Mouse (Mus musculus) neural tube, embryonic 10.5 days (tissue): ENCODE results near the gene Tbc1d10c.
A peak's percentile ranks its signal among the peaks of the same experiment; 100 is the strongest.

Source experiments
- DNase-seq: peaks from one replicate; pipeline ENCODE4 v3.0.0-alpha.2; 2017; ENCODE audit warnings: low spot score; ENCODE audit errors: extremely low spot score

Tbc1d10c gene

DNA sequence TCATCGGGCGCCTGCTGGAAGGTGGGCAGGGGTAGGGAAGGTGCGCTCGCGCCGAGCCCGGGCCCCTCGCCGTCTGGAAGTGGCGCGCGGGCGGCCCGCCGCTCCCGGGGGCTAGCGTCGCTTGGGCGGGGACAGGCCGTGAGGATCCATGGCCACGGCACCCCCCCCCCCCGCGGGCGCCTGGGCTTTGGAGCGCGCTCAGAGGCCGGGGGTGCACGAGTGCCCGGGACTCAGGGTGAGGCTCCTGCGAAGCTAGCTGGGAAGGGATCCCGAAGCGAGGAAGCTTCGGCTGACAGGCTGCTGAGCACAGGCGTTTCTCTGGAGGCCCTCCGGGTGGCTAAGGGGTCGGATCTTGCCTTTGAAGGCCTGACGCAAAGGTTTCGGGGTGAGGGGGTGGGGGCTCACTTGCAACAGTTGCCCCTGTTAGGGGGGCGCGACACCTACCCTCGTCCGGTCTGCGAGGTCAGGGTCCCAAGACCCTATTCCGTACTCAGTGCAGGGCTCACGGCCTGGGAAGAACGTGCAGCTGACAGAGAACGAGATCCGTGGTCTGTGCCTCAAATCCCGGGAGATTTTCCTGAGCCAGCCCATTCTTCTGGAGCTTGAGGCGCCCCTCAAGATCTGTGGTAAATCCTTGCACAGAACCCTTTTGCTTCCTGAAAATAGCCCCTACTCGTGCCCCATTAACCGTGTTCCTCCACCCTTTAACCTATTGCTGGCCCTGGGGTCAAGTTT, 1.3 kb upstream of the Tbc1d10c start:
- DNase-seq: no peak

- peak; percentile 98 for DNase-seq
These were observed 605 bp upstream of the Tbc1d10c start, which contains the start of gene Ppp1ca for GRCm38 (mm10) chr19:4191528-4192250. Gene Ppp1ca, plus strand, starts transcription at chr19:4192065.

DNA sequence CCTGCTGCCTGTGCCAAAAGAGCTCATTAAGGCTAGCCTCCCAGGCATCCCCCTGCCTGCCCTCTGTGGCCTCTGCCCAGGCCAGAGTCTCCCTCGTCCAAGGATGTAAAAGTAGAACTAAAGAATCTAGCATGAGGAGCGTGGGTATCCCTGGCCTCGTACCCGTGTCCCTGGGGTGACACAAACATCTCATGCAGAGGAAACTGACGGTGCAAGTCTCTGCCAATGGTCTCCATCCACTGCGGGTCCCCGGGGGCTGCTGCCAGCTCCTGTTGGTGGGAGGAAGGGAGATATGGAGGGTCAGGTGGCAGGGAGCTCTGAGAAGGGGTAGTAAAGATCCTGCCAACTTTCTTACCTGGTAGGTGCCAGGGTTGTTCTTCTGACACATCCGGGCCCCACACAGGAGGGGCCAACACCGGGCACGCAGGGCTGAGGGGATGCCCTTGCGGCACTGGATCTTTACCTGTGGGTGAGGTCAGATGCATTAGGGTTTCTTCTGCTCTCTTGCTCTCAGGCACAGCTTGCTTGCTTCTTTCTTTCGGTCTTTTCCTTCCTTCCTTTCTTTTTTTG, 1.9 kb downstream of the Tbc1d10c start:
- no peak for DNase-seq

DNA sequence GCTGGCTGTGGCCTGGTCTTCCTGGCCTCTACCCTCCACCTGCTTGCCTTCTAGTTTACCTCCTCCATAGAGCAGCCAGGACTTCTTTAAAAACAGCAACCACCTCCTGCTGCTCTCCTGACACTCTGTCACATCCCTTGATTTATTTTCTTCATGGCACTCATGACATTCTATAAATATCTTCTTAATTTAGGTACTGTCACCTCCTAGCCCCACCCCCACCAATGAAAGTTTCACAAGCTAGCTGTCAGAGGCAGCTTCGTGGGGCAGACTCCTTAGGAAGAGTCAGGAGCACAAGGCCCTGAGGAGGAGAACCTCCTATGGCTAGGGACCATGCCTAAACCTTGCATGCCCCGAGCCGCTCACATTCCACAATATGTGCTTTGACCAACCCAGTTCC, 3.8 kb downstream of the Tbc1d10c start:
- no peak for DNase-seq

- DNase-seq: no peak
These were observed 5.8 kb downstream of the Tbc1d10c start for GRCm38 (mm10) chr19:4184976-4185975.

DNA sequence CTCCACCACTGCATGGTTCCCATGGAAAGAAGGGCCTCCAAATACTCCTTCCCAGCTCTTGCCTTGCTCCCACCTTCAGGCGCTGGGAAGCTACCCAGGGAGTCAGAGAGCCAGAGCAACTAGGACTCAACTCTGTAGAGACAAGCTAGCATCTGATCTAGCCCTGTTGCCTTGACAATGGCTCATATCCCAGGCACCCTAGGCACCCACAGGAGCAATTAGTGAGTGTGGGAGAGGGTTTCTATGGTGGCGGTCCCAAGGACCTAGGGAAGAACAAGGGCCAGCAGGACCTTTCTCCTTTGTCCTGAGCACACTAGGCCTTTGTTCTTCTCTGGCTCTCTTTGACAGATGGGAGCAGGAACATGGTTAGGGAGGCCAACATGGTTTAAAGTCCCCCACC, 7.4 kb downstream of the Tbc1d10c start:
- DNase-seq: no peak

GRCm38 (mm10) chr19:4181892-4182291, 9.2 kb downstream of the Tbc1d10c start:
- DNase-seq: no peak

DNA sequence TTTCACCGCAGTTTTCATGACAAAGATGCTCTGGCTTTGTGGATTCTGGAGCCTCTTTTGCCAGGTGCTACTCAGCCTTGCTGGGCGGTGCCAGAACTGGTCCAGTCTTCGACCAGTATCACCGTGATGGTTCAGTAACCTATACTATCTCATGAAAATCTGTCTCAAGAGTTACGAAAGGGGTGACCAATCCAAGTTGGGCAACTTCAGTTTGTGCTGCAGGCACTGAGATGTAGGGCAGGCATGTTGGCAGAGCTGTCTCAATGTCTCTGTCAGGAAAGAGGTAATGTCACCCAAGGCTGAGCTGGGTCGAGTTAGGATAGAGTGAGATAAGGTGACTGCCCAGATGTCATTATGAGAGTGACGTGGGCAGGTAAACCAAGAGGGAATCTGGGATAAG, 10.7 kb downstream of the Tbc1d10c start:
- DNase-seq: no peak

- DNase-seq: no peak
These were observed 15.6 kb downstream of the Tbc1d10c start, which contains the start of gene Carns1 for GRCm38 (mm10) chr19:4175368-4175947. Gene Carns1, minus strand, starts transcription at chr19:4175479.

DNA sequence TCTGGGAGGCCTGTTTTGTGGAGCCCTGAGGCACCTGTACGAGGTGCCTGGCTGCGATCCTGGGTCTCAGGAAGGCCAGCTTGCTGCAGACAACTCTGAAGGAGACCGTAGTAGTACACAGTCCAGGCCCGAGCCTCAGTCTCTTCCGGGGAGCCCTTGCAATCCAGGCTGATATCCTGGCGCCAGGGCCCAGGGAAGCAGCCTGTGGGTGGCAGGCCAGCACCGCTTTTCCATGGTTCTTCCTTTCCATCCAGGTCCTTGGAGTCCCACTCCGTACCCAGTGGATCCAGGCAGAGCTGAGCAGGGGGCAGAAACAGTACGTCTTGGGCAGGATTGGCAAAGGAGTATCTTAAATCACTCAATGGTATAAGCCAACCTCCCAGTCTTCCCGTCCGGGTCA, 18.2 kb downstream of the Tbc1d10c start:
- no peak for DNase-seq

DNA sequence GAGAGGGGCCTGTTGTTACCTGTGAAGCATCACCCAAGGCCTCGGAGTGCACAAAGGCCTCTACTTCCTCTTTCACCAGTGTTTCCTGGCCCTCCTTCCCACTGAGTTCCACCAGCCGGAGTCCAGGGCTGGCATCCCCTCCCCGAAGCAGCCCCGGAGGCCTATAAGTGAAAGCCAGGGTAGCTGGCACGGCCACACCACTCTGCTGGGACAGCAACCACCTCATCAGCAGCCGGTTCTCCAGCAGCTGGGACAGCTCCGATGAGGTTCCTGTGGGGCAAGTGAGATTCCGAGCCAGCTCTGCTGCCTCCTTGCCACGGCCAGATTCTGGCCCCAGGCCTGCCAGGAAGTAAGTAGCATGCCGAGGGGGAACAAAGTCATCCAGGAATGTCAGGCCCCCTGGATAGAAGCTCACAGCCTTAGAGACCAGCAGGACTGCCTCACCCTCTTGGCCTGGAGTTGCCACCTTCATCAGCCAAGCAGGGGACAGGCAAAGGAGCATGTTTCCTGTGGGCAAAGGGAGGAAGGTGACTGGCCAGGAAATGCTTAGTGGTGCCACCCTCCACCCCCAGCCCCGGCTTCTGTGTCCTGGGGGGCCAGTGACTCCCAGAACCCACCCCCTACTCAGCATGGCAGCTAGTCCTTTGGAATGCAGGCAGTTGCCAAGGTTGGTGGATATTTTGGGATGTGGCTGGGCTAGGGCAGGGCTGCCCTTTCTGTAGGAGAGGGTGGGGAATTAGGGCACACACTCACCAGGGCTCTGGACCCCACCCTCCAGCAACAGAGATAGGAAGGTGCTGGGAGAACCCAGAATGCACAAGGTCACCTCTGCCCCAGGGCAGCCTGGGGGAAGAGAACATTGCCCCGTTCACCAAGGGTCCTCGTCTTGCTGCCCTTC, 19.4 kb downstream of the Tbc1d10c start:
- no peak for DNase-seq

DNA sequence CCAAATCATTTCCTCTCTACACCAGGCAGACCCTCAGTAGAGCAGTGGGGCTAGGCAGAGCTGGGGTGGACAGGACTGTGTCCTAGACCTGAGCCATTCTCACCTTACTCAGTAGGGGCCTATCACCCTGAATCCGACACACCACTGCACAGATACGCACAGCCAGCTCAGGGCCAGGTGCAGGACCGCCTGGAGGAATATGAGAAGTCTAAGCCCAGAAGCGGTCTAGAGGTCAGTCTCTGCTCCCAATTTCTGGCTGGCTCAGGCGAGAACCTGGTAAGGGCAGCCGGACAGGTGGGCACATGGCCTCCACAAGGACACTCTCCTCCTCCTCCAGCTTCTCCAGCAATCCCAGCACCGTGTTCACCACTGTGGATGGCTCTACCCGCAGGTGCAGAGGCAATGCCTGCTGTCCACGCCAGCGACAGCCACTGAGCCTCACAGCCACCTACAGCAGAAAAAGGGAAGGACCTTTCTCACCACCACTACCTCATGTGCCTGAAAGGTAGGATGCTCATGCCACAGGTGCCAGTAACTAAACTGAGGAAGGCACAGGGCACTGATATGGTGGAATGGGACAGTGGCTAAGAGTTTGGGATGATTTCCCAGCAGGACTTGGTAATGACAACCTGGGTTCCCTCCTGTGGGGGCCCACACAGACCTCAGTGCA, 20.2 kb downstream of the Tbc1d10c start:
- DNase-seq: no peak

DNA sequence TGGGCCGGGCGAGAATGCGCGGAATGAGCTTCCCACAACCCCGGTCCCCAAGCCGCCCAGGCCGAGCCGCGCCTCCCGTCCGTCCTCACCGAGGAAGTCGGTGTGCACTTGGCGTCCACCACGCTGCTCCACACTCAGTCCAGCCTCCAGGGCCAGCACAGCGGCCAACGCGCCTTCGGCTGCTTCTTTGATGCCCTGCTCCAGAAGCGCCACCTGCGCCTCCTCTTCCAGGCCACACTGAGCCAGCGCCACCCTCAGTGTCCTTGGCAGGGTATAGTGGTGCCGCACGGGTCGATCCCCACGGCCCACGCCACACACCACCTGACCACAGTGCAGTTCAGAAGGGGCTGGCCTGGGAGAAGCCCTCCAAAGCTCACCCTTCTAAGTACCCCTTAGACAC, 21.3 kb downstream of the Tbc1d10c start:
- DNase-seq: no peak

DNA sequence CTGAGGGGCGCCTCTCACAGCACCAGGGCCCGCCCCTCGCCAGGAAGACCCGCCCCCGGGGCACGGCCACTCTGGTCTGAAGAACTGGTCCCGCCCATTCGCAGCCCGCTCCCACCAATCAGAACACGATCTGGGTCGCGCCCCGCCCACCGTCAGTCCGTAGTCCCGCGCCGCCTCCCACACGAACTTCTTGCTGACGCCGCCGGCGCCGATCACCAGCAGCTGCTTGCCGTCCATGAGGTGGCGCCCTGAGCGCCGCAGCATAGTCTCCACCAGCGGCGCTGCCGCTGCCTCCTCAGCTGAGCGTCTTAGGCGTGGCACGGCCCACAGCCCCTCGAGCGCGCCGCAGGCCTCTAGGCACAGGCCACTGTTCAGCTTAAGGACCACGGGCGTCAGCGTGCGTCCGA, 21.7 kb downstream of the Tbc1d10c start:
- DNase-seq: peak; percentile 99

DNA sequence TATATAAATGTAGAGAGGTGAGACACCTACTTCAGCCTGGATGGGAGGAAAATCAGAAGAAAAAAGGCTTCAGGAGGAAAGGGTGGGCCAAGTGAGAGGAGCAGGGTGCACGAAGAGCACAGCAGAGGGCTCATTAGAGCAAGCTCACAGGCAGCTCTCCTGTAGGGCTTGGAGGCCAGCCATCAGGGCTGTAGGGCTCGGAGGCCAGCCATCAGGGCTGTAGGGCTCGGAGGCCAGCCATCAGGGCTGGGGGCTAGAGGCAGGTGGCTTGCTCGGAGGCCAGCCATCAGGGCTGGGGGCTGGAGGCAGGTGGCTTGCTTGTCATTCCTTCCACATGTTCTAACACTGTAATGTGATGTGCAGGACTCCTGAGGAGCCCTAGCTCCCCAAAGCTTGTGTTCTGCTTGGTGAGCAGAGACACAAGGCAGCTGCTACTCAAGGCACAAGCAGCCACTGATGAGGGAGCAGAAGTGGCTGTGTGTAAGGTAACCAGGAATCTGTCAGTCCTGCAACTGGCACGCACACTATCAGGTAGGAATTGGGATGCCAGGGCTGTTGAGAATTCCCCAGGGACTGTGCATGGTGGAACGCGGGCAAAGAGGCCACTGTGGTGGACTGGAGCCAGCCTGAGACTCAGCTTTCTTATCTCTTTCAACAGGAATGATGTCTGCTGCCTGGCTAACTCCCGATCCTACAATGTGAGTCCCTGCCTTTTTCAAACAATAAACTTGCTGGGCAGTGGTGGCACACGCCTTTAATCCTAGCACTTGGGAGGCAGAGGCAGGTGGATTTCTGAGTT, 24.2 kb downstream of the Tbc1d10c start:
- no peak for DNase-seq

DNA sequence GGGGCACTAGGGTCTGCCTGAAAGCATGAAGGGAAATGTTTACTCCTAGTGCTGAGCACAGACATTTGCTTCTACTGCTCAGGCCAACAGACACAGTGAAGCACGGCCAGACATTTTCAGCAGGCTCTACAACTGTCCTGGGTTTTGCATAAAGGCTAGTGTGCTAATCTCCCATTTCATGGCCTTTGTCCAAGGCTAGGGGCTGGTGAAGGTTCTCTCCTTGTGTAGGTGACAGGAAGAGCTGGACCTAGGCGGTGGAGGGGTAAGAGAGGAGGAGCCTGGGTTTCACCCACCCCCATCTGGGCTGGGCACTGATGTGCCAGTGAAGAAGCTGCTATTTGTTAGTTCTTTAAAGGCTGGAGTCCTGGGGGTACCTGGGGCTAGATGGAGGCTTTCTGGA, 26.4 kb downstream of the Tbc1d10c start:
- no peak for DNase-seq

DNA sequence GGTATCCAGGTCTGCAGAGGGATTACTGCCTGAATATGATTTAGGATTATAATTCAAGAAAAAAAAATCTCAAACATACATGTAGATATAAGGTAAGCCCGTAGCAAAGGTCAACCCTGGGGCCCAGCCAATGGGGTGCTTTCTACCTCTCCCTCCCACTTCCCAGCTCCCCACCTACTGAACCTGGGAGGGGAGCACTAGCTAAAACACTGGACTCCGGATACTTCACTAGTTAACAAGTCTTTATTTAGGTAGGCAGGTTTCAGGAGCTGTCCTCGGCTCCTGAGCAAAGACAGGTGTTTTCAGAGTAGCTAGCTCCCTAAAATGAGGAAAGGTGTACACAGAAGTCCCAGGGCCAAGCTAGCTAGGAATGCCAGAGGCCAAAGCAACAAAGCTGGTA, 27.0 kb downstream of the Tbc1d10c start:
- DNase-seq: no peak

GRCm38 (mm10) chr19:4163543-4163887, 27.6 kb downstream of the Tbc1d10c start:
- no peak for DNase-seq
